Mouse (Mus musculus): ENCODE measurements around the gene Zfp853. TPM values are rescaled to one million over a fixed set of nuclear protein-coding genes. Genes with fewer than 3 reads are reported as not detected.

Gene Zfp853
- polyA plus RNA-seq, 1 experiment, result 2.0 TPM

DNA sequence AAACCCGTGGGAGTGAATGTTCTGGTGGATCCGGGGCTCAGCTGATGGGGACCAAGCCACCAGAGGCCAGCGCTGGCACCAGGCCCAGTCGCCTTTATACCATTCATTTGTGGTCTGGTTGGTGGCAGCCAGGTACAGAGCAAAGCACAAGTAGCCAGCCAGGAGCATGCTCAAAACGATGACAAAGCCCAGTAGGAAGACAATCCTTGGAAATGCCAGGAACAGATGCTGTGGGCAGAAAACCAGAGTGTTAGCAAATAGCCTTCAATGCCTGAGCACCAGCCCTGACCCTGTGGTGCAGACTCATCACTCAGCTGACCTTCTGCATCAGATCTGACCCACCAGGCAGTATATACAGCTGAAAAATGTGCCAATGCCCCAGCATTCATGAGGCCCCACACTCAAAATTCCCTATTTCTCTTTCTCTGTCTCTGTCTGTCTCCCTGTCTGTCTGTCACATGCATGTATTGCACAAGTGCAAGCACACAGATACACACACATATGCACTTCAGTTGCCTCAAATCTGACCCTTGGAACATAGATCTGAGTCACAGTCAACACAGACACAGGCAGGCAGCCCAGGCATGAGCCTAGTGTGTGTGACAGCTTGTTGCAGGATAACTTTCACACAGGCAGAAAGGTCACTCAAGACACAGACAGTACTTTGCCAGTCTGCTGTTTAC, 23.3 kb upstream of the Zfp853 start:
- peaks cover 9% of the 10 kb centered on the region for H3K4me1 ChIP-seq (ENCODE audit: control insufficient read depth, insufficient read depth, low read length)
- TF ChIP-seq POLR2A (IDR thresholded peaks at IDR 0.05; ENCODE audit: borderline replicate concordance, insufficient read depth, low read length) (no peak), CTCF (IDR thresholded peaks at IDR 0.05; ENCODE audit: borderline replicate concordance, insufficient read depth, low read depth, low read length) (no peak)
- no peaks in the 10 kb centered on the region for H3K27me3 ChIP-seq (ENCODE audit: control insufficient read depth, insufficient read depth, low read length)
- no peak overlapping the region for H3K27ac ChIP-seq (ENCODE audit: insufficient read depth, low read length)
- H3K4me3 ChIP-seq (replicated peaks; ENCODE audit: insufficient read depth, low read depth, low read length), result no peak overlapping the region
- 55% methylated on average over 5 of the region's 5 CpGs for WGBS
- peak in 1 of 2 experiments; percentile 59 for DNase-seq

- peaks cover 9% of the 10 kb centered on the region; the same call in 1 of the 2 replicates for H3K4me1 ChIP-seq (ENCODE audit: control insufficient read depth, insufficient read depth, low read length)
- H3K27ac ChIP-seq (ENCODE audit: insufficient read depth, low read length), result no peak overlapping the region
- no peak for DNase-seq
- H3K27me3 ChIP-seq (ENCODE audit: control insufficient read depth, insufficient read depth, low read length), result no peaks in the 10 kb centered on the region
- TF ChIP-seq CTCF (IDR thresholded peaks at IDR 0.05; ENCODE audit: borderline replicate concordance, insufficient read depth, low read depth, low read length), result no peak
- TF ChIP-seq POLR2A (IDR thresholded peaks at IDR 0.05; ENCODE audit: borderline replicate concordance, insufficient read depth, low read length), result no peak
- no peak overlapping the region for H3K4me3 ChIP-seq (replicated peaks; ENCODE audit: insufficient read depth, low read depth, low read length)
- WGBS, result 17% methylated on average over 8 of the region's 8 CpGs
These were observed 22.1 kb upstream of the Zfp853 start for GRCm38 (mm10) chr5:143315514-143315888.

- no peaks in the 10 kb centered on the region for H3K27me3 ChIP-seq (ENCODE audit: control insufficient read depth, insufficient read depth, low read length)
- peak; percentile 88 to 92 for DNase-seq
- peak within 1 kb of the TSS; percentile 31 for H3K27ac ChIP-seq (ENCODE audit: insufficient read depth, low read length)
- H3K4me3 ChIP-seq (replicated peaks; ENCODE audit: insufficient read depth, low read depth, low read length), result peak within 1 kb of the TSS; percentile 72
- peaks cover 9% of the 10 kb centered on the region; the same call in 1 of the 2 replicates for H3K4me1 ChIP-seq (ENCODE audit: control insufficient read depth, insufficient read depth, low read length)
- peak; percentile 68 for TF ChIP-seq CTCF (IDR thresholded peaks at IDR 0.05; ENCODE audit: borderline replicate concordance, insufficient read depth, low read depth, low read length)
- TF ChIP-seq POLR2A (IDR thresholded peaks at IDR 0.05; ENCODE audit: borderline replicate concordance, insufficient read depth, low read length), result peak; percentile 49; the same call in 1 of the 2 replicates
- WGBS, result 1% methylated on average over 101 of the region's 101 CpGs
These were observed 21.5 kb upstream of the Zfp853 start, which contains the start of gene E130309D02Rik for GRCm38 (mm10) chr5:143314730-143315513. E130309D02Rik (minus strand) TSS chr5:143315360.

- 2% methylated on average over 16 of the region's 16 CpGs for WGBS
- TF ChIP-seq CTCF (IDR thresholded peaks at IDR 0.05; ENCODE audit: borderline replicate concordance, insufficient read depth, low read depth, low read length) (no peak), POLR2A (IDR thresholded peaks at IDR 0.05; ENCODE audit: borderline replicate concordance, insufficient read depth, low read length) (no peak)
- H3K27ac ChIP-seq (ENCODE audit: insufficient read depth, low read length), result peak overlapping the region; percentile 31
These were observed 20.8 kb upstream of the Zfp853 start for GRCm38 (mm10) chr5:143314183-143314729.

GRCm38 (mm10) chr5:143311886-143312285, 18.5 kb upstream of the Zfp853 start:
- peak; percentile 92 for TF ChIP-seq CTCF (IDR thresholded peaks at IDR 0.05; ENCODE audit: borderline replicate concordance, insufficient read depth, low read depth, low read length)
- no peak for TF ChIP-seq POLR2A (IDR thresholded peaks at IDR 0.05; ENCODE audit: borderline replicate concordance, insufficient read depth, low read length)
- H3K4me3 ChIP-seq (replicated peaks; ENCODE audit: insufficient read depth, low read depth, low read length), result no peak overlapping the region
- peaks cover 17% of the 10 kb centered on the region for H3K4me1 ChIP-seq (ENCODE audit: control insufficient read depth, insufficient read depth, low read length)

More at GRCm38 (mm10) chr5:143314183-143314729, 20.8 kb upstream of the Zfp853 start:
- Histone ChIP-seq H3K4me3 (replicated peaks; ENCODE audit: insufficient read depth, low read depth, low read length) (peak overlapping the region; percentile 72), H3K4me1 (ENCODE audit: control insufficient read depth, insufficient read depth, low read length) (peaks cover 9% of the 10 kb centered on the region; the same call in 1 of the 2 replicates), H3K27me3 (ENCODE audit: control insufficient read depth, insufficient read depth, low read length) (no peaks in the 10 kb centered on the region)
- no peak for DNase-seq

GRCm38 (mm10) chr5:143309916-143310315, 16.5 kb upstream of the Zfp853 start:
- no peak for DNase-seq
- no peak overlapping the region for H3K4me3 ChIP-seq (replicated peaks; ENCODE audit: insufficient read depth, low read depth, low read length)
- H3K4me1 ChIP-seq (ENCODE audit: control insufficient read depth, insufficient read depth, low read length), result peaks cover 17% of the 10 kb centered on the region

More at GRCm38 (mm10) chr5:143311886-143312285, 18.5 kb upstream of the Zfp853 start:
- WGBS, result 34% methylated on average over 8 of the region's 8 CpGs
- Histone ChIP-seq H3K27ac (ENCODE audit: insufficient read depth, low read length) (no peak overlapping the region), H3K27me3 (ENCODE audit: control insufficient read depth, insufficient read depth, low read length) (no peaks in the 10 kb centered on the region)
- DNase-seq, result peak; percentile 74 to 84

GRCm38 (mm10) chr5:143308825-143309224, 15.4 kb upstream of the Zfp853 start:
- Histone ChIP-seq H3K27ac (ENCODE audit: insufficient read depth, low read length) (no peak overlapping the region), H3K27me3 (ENCODE audit: control insufficient read depth, insufficient read depth, low read length) (no peaks in the 10 kb centered on the region), H3K4me3 (replicated peaks; ENCODE audit: insufficient read depth, low read depth, low read length) (no peak overlapping the region), H3K4me1 (ENCODE audit: control insufficient read depth, insufficient read depth, low read length) (peaks cover 17% of the 10 kb centered on the region)
- WGBS, result 88% methylated on average over 5 of the region's 5 CpGs
- no peak for TF ChIP-seq CTCF (IDR thresholded peaks at IDR 0.05; ENCODE audit: borderline replicate concordance, insufficient read depth, low read depth, low read length)
- TF ChIP-seq POLR2A (IDR thresholded peaks at IDR 0.05; ENCODE audit: borderline replicate concordance, insufficient read depth, low read length), result no peak
- no peak for DNase-seq

More at GRCm38 (mm10) chr5:143309916-143310315, 16.5 kb upstream of the Zfp853 start:
- H3K27me3 ChIP-seq (ENCODE audit: control insufficient read depth, insufficient read depth, low read length), result no peaks in the 10 kb centered on the region
- no peak overlapping the region for H3K27ac ChIP-seq (ENCODE audit: insufficient read depth, low read length)
- WGBS, result 98% methylated on average over 7 of the region's 7 CpGs
- TF ChIP-seq CTCF (IDR thresholded peaks at IDR 0.05; ENCODE audit: borderline replicate concordance, insufficient read depth, low read depth, low read length), result no peak
- TF ChIP-seq POLR2A (IDR thresholded peaks at IDR 0.05; ENCODE audit: borderline replicate concordance, insufficient read depth, low read length), result no peak
